Mouse (Mus musculus) T-helper 1 cell (primary cell): Measurements from ENCODE around the gene Ttc12.

Source experiments
- in situ Hi-C: fragments of 300-600 bp; cut with MboI, MseI; formaldehyde crosslinking; loops from one replicate; pipeline ENCODE4 v1.15.1; 2025; ENCODE audit warnings: high pct_unique_total_duplicates

The Ttc12 gene

GRCm38 (mm10) chr9:49485892-49486311 lies at the start of gene Ttc12:
TSS of gene Ttc12 (minus strand) at chr9:49486225.
- in situ Hi-C loops: no loop called here

GRCm38 (mm10) chr9:49534958-49535357 lies 48.9 kb upstream of the Ttc12 start:
- in situ Hi-C loops: loop anchor here (25.0 kb wide), 1 partner anchor 1748 kb away; no protein-coding TSS in a partner anchor

GRCm38 (mm10) chr9:49533912-49534491 lies 48.0 kb upstream of the Ttc12 start:
- in situ Hi-C loops: loop anchor here (25.0 kb wide), 1 partner anchor 1747 kb away; no protein-coding TSS in a partner anchor

GRCm38 (mm10) chr9:49533455-49533854 lies 47.4 kb upstream of the Ttc12 start:
- in situ Hi-C loops: loop anchor here (25.0 kb wide), 1 partner anchor 1746 kb away; no protein-coding TSS in a partner anchor

- in situ Hi-C loops: loop anchor here (25.0 kb wide), 1 partner anchor 1745 kb away; no protein-coding TSS in a partner anchor
Measured at GRCm38 (mm10) chr9:49531833-49532232, 45.8 kb upstream of the Ttc12 start.

GRCm38 (mm10) chr9:49531257-49531656 lies 45.2 kb upstream of the Ttc12 start:
- in situ Hi-C loops: loop anchor here (25.0 kb wide), 1 partner anchor 1744 kb away; no protein-coding TSS in a partner anchor

GRCm38 (mm10) chr9:49530739-49531138 lies 44.7 kb upstream of the Ttc12 start:
- in situ Hi-C loops: loop anchor here (25.0 kb wide), 1 partner anchor 1743 kb away; no protein-coding TSS in a partner anchor

GRCm38 (mm10) chr9:49529366-49529959 lies 43.4 kb upstream of the Ttc12 start:
- in situ Hi-C loops: loop anchor here (25.0 kb wide), 1 partner anchor 1742 kb away; no protein-coding TSS in a partner anchor

- in situ Hi-C loops: loop anchor here (25.0 kb wide), 1 partner anchor 1742 kb away; no protein-coding TSS in a partner anchor
Measured at GRCm38 (mm10) chr9:49528943-49529342, 42.9 kb upstream of the Ttc12 start.

- in situ Hi-C loops: loop anchor here (25.0 kb wide), 1 partner anchor 1741 kb away; no protein-coding TSS in a partner anchor
Measured at GRCm38 (mm10) chr9:49528026-49528425, 42.0 kb upstream of the Ttc12 start.

GRCm38 (mm10) chr9:49527340-49527739 lies 41.3 kb upstream of the Ttc12 start:
- in situ Hi-C loops: loop anchor here (25.0 kb wide), 1 partner anchor 1740 kb away; no protein-coding TSS in a partner anchor

- in situ Hi-C loops: loop anchor here (25.0 kb wide), 1 partner anchor 1737 kb away; no protein-coding TSS in a partner anchor
Measured at GRCm38 (mm10) chr9:49524721-49525120, 38.7 kb upstream of the Ttc12 start.

- in situ Hi-C loops: no loop called here
Measured at GRCm38 (mm10) chr9:49523881-49524280, 37.9 kb upstream of the Ttc12 start.

- in situ Hi-C loops: no loop called here
Measured at GRCm38 (mm10) chr9:49514306-49514705, 28.3 kb upstream of the Ttc12 start.

- in situ Hi-C loops: no loop called here
Measured at GRCm38 (mm10) chr9:49510666-49511065, 24.6 kb upstream of the Ttc12 start.

GRCm38 (mm10) chr9:49509628-49510027 lies 23.6 kb upstream of the Ttc12 start:
- in situ Hi-C loops: no loop called here

GRCm38 (mm10) chr9:49509094-49509493 lies 23.1 kb upstream of the Ttc12 start:
- in situ Hi-C loops: no loop called here

GRCm38 (mm10) chr9:49507829-49508585 lies 22.0 kb upstream of the Ttc12 start:
- in situ Hi-C loops: no loop called here

GRCm38 (mm10) chr9:49504658-49505057 lies 18.6 kb upstream of the Ttc12 start:
- in situ Hi-C loops: no loop called here

- in situ Hi-C loops: no loop called here
Measured at GRCm38 (mm10) chr9:49502245-49502644, 16.2 kb upstream of the Ttc12 start.

- in situ Hi-C loops: loop anchor here (10.0 kb wide), 2 partner anchors 855 to 935 kb away; no protein-coding TSS in a partner anchor
Measured at GRCm38 (mm10) chr9:49499878-49500277, 13.9 kb upstream of the Ttc12 start.
